Mouse (Mus musculus) lung, adult 2 months (tissue): ENCODE measurements around the gene Ifi211.
"Not testable (repeated sequence)": the region's sequence is repeated elsewhere in the genome, so short reads cannot be mapped to it uniquely, and the experiment has no call there.

ENCODE experiments used
- CTCF ChIP-seq: fragments of 200-500 bp; IDR thresholded peaks from 2 replicates; pipeline ENCODE4 v1.5.1; 2011; ENCODE audit warnings: mild to moderate bottlenecking, low read length, control low read depth; ENCODE audit not compliant: insufficient read depth
- POLR2A ChIP-seq: fragments of 200-500 bp; IDR thresholded peaks from 2 replicates; pipeline ENCODE4 v1.6.1; 2011; ENCODE audit warnings: low read depth, mild to moderate bottlenecking, control low read depth, low read length, borderline replicate concordance; ENCODE audit errors: extremely low read depth

- TF ChIP-seq CTCF, POLR2A: not testable (repeated sequence)
These were observed 478 bp upstream of the Ifi211 start for GRCm38 (mm10) chr1:173913256-173913791.
